Mouse (Mus musculus) midbrain, embryonic 15.5 days (tissue): ENCODE results near the gene Hivep1. TPM values are rescaled to one million over a fixed set of nuclear protein-coding genes. Genes with fewer than 3 reads are reported as not detected.
A peak's percentile ranks its signal among the peaks of the same experiment; 100 is the strongest.

Source experiments
- ATAC-seq: fragments of 200-750 bp; cut with Nextera tagmentation; replicated peaks from 2 replicates; pipeline ENCODE4 v1.8.0; 2017; ENCODE audit warnings: moderate TSS enrichment
- H3K27ac ChIP-seq: fragments of 300-500 bp; sonication (generic); 2 replicates; pipeline ENCODE4 v1.5.1; 2015; ENCODE audit warnings: mild to moderate bottlenecking, inconsistent platforms
- H3K27me3 ChIP-seq: fragments of 300-500 bp; sonication (generic); replicated peaks from 2 replicates; pipeline ENCODE4 v1.6.1; 2015; ENCODE audit warnings: inconsistent platforms
- H3K36me3 ChIP-seq: fragments of 300-500 bp; sonication (generic); replicated peaks from 2 replicates; pipeline ENCODE4 v1.6.1; 2015; ENCODE audit warnings: inconsistent platforms
- H3K4me1 ChIP-seq: fragments of 300-500 bp; sonication (generic); 2 replicates; pipeline ENCODE4 v1.6.1; 2015; ENCODE audit warnings: inconsistent platforms
- H3K4me2 ChIP-seq: fragments of 300-500 bp; sonication (generic); 2 replicates; pipeline ENCODE4 v1.6.1; 2015; ENCODE audit warnings: inconsistent platforms, mild to moderate bottlenecking, moderate library complexity
- H3K4me3 ChIP-seq: fragments of 300-500 bp; sonication (generic); 2 replicates; pipeline ENCODE4 v1.5.1; 2015; ENCODE audit warnings: mild to moderate bottlenecking, inconsistent platforms
- H3K9ac ChIP-seq: fragments of 300-500 bp; sonication (generic); 2 replicates; pipeline ENCODE4 v1.6.1; 2015; ENCODE audit warnings: mild to moderate bottlenecking, inconsistent platforms
- H3K9me3 ChIP-seq: fragments of 300-500 bp; sonication (generic); 2 replicates; pipeline ENCODE4 v1.6.1; 2016; ENCODE audit warnings: inconsistent platforms
- WGBS: fragments of 180-500 bp; shearing (Covaris S2); methylation state at CpG from one replicate; pipeline ENCODE4 v1.1.7; 2015; ENCODE audit warnings: mixed read lengths; 5-methylcytosine and 5-hydroxymethylcytosine counted together
- polyA plus RNA-seq: library from polyadenylated mRNA; unstranded; fragments of >200 nt; fragmentation: Nextera tagmentation; extraction: Ambion mirVana; gene quantifications from 2 replicates; pipeline ENCODE4 v1.2.1, GENCODE M21; 2015

Hivep1 gene
- polyA plus RNA-seq, 1 experiment from 2014 or later: 18.2 TPM

- H3K4me3 ChIP-seq: peak overlapping the region; percentile 21
- no peaks in the 10 kb centered on the region for H3K9me3 ChIP-seq
- H3K4me2 ChIP-seq: peak overlapping the region; percentile 49
- H3K9ac ChIP-seq: 0 out of 2 replicates have a peak overlapping the region, but pooled peaks have one; percentile 1
- H3K27ac ChIP-seq: peak overlapping the region; percentile 81
- no peaks in the 10 kb centered on the region for H3K36me3 ChIP-seq
- 4% methylated on average over 8 of the region's 8 CpGs for WGBS
- no peaks in the 10 kb centered on the region for H3K27me3 ChIP-seq
- H3K4me1 ChIP-seq: peaks cover 47% of the 10 kb centered on the region
- peak; percentile 95 for ATAC-seq
Observed at GRCm38 (mm10) chr13:42102980-42103379, 51.2 kb downstream of the Hivep1 start.

- peak overlapping the region; percentile 21 for H3K4me3 ChIP-seq
- peak overlapping the region; percentile 81 for H3K27ac ChIP-seq
- H3K27me3 ChIP-seq: no peaks in the 10 kb centered on the region
- no peaks in the 10 kb centered on the region for H3K36me3 ChIP-seq
- H3K9me3 ChIP-seq: no peaks in the 10 kb centered on the region
- ATAC-seq: peak; percentile 67
- WGBS: 43% methylated on average over 11 of the region's 11 CpGs
- 0 out of 2 replicates have a peak overlapping the region, but pooled peaks have one; percentile 8 for H3K9ac ChIP-seq
- peaks cover 47% of the 10 kb centered on the region for H3K4me1 ChIP-seq
- H3K4me2 ChIP-seq: peak overlapping the region; percentile 49
Observed at GRCm38 (mm10) chr13:42103486-42104166, 51.8 kb downstream of the Hivep1 start.

GRCm38 (mm10) chr13:42104371-42104770 is 52.5 kb downstream of the Hivep1 start:
- Histone ChIP-seq H3K9me3 (no peaks in the 10 kb centered on the region), H3K36me3 (no peaks in the 10 kb centered on the region), H3K4me3 (no peak overlapping the region), H3K4me2 (no peak overlapping the region), H3K4me1 (peaks cover 47% of the 10 kb centered on the region), H3K27ac (no peak overlapping the region), H3K27me3 (no peaks in the 10 kb centered on the region), H3K9ac (no peak overlapping the region)
- WGBS: 89% methylated on average over 3 of the region's 3 CpGs
- no peak for ATAC-seq

GRCm38 (mm10) chr13:42108483-42109215 is 56.8 kb downstream of the Hivep1 start:
- no peaks in the 10 kb centered on the region for H3K9me3 ChIP-seq
- H3K4me1 ChIP-seq: peaks cover 14% of the 10 kb centered on the region
- ATAC-seq: no peak
- H3K27ac ChIP-seq: no peak overlapping the region
- no peak overlapping the region for H3K4me3 ChIP-seq
- WGBS: 76% methylated on average over 11 of the region's 11 CpGs
- no peaks in the 10 kb centered on the region for H3K36me3 ChIP-seq
- no peak overlapping the region for H3K9ac ChIP-seq
- H3K4me2 ChIP-seq: no peak overlapping the region
- H3K27me3 ChIP-seq: no peaks in the 10 kb centered on the region

GRCm38 (mm10) chr13:42110416-42110815 is 58.6 kb downstream of the Hivep1 start:
- Histone ChIP-seq H3K27ac (no peak overlapping the region), H3K4me1 (peaks cover 1% of the 10 kb centered on the region; the same call in 1 of the 2 replicates), H3K27me3 (no peaks in the 10 kb centered on the region), H3K36me3 (no peaks in the 10 kb centered on the region), H3K4me3 (no peak overlapping the region), H3K4me2 (no peak overlapping the region), H3K9me3 (no peaks in the 10 kb centered on the region), H3K9ac (no peak overlapping the region)
- 89% methylated on average over 3 of the region's 3 CpGs for WGBS
- ATAC-seq: no peak

- Histone ChIP-seq H3K9ac (no peak overlapping the region), H3K36me3 (no peaks in the 10 kb centered on the region), H3K27me3 (no peaks in the 10 kb centered on the region), H3K4me3 (no peak overlapping the region), H3K4me1 (no peaks in the 10 kb centered on the region), H3K27ac (no peak overlapping the region), H3K9me3 (no peaks in the 10 kb centered on the region), H3K4me2 (no peak overlapping the region)
- no peak; the same call in 1 of the 2 replicates for ATAC-seq
- 83% methylated on average over 6 of the region's 6 CpGs for WGBS
Observed at GRCm38 (mm10) chr13:42112071-42112470, 60.2 kb downstream of the Hivep1 start.

- no peaks in the 10 kb centered on the region for H3K36me3 ChIP-seq
- H3K9ac ChIP-seq: no peak overlapping the region
- no peak for ATAC-seq
- no peak overlapping the region for H3K4me3 ChIP-seq
- no peak overlapping the region for H3K27ac ChIP-seq
- WGBS: 80% methylated on average over 5 of the region's 5 CpGs
- H3K27me3 ChIP-seq: no peaks in the 10 kb centered on the region
- no peak overlapping the region for H3K4me2 ChIP-seq
- no peaks in the 10 kb centered on the region for H3K9me3 ChIP-seq
- H3K4me1 ChIP-seq: no peaks in the 10 kb centered on the region
Observed at GRCm38 (mm10) chr13:42112748-42113147, 60.9 kb downstream of the Hivep1 start.

- no peaks in the 10 kb centered on the region for H3K4me1 ChIP-seq
- ATAC-seq: no peak
- H3K27me3 ChIP-seq: no peaks in the 10 kb centered on the region
- H3K9me3 ChIP-seq: no peaks in the 10 kb centered on the region
- no peak overlapping the region for H3K9ac ChIP-seq
- H3K4me3 ChIP-seq: no peak overlapping the region
- no peak overlapping the region for H3K27ac ChIP-seq
- H3K4me2 ChIP-seq: no peak overlapping the region
- 93% methylated on average over 7 of the region's 7 CpGs for WGBS
- no peaks in the 10 kb centered on the region for H3K36me3 ChIP-seq
Observed at GRCm38 (mm10) chr13:42113601-42114000, 61.8 kb downstream of the Hivep1 start.

- no peak overlapping the region for H3K9ac ChIP-seq
- H3K27me3 ChIP-seq: no peaks in the 10 kb centered on the region
- H3K36me3 ChIP-seq: no peaks in the 10 kb centered on the region
- H3K4me2 ChIP-seq: no peak overlapping the region
- 87% methylated on average over 6 of the region's 6 CpGs for WGBS
- ATAC-seq: no peak
- H3K27ac ChIP-seq: no peak overlapping the region
- no peaks in the 10 kb centered on the region for H3K4me1 ChIP-seq
- H3K4me3 ChIP-seq: no peak overlapping the region
- H3K9me3 ChIP-seq: no peaks in the 10 kb centered on the region
Observed at GRCm38 (mm10) chr13:42116301-42116700, 64.5 kb downstream of the Hivep1 start.

- Histone ChIP-seq H3K27ac (no peak overlapping the region), H3K4me1 (no peaks in the 10 kb centered on the region), H3K36me3 (no peaks in the 10 kb centered on the region), H3K9me3 (no peaks in the 10 kb centered on the region), H3K27me3 (no peaks in the 10 kb centered on the region), H3K4me2 (no peak overlapping the region), H3K9ac (no peak overlapping the region), H3K4me3 (no peak overlapping the region)
- WGBS: 74% methylated on average over 2 of the region's 2 CpGs
- no peak for ATAC-seq
Observed at GRCm38 (mm10) chr13:42119062-42119461, 67.2 kb downstream of the Hivep1 start.

- Histone ChIP-seq H3K4me1 (no peaks in the 10 kb centered on the region), H3K9ac (no peak overlapping the region), H3K9me3 (no peaks in the 10 kb centered on the region), H3K27me3 (no peaks in the 10 kb centered on the region), H3K4me3 (no peak overlapping the region), H3K4me2 (no peak overlapping the region), H3K36me3 (no peaks in the 10 kb centered on the region), H3K27ac (no peak overlapping the region)
- ATAC-seq: no peak
- WGBS: 78% methylated on average over 5 of the region's 5 CpGs
Observed at GRCm38 (mm10) chr13:42121106-42121776, 69.4 kb downstream of the Hivep1 start.
